Mouse (Mus musculus) limb, embryonic 10.5 days (tissue): ENCODE data around the gene Ssr1. TPM values are rescaled to one million over a fixed set of nuclear protein-coding genes. Genes with fewer than 3 reads are reported as not detected.

Experiments
- DNase-seq: peaks from one replicate; pipeline ENCODE4 v3.0.0-alpha.2; 2017; ENCODE audit warnings: low spot score
- H3K27ac ChIP-seq: fragments of 300-500 bp; sonication (generic); 2 replicates; pipeline ENCODE4 v1.5.1; 2016; ENCODE audit warnings: mild to moderate bottlenecking
- H3K27me3 ChIP-seq: fragments of 300-500 bp; sonication (generic); 2 replicates; pipeline ENCODE4 v1.6.1; 2016; ENCODE audit warnings: low read depth, mild to moderate bottlenecking; ENCODE audit not compliant: poor library complexity, severe bottlenecking
- H3K36me3 ChIP-seq: fragments of 300-500 bp; sonication (generic); 2 replicates; pipeline ENCODE4 v1.6.1; 2016; ENCODE audit warnings: mild to moderate bottlenecking, moderate library complexity
- H3K4me1 ChIP-seq: fragments of 300-500 bp; sonication (generic); 2 replicates; pipeline ENCODE4 v1.6.1; 2016
- H3K4me3 ChIP-seq: fragments of 300-500 bp; sonication (generic); 2 replicates; pipeline ENCODE4 v1.5.1; 2016; ENCODE audit warnings: mild to moderate bottlenecking, moderate library complexity
- H3K9me3 ChIP-seq: fragments of 300-500 bp; sonication (generic); replicated peaks from 2 replicates; pipeline ENCODE4 v1.6.1; 2016; ENCODE audit warnings: mild to moderate bottlenecking
- WGBS: fragments of 180-500 bp; shearing (Covaris S2); methylation state at CpG from one replicate; pipeline ENCODE4 v1.1.7; 2016; 5-methylcytosine and 5-hydroxymethylcytosine counted together
- polyA plus RNA-seq: library from polyadenylated mRNA; unstranded; fragments of >200 nt; fragmentation: Nextera tagmentation; extraction: Ambion mirVana; gene quantifications from 2 replicates; pipeline ENCODE4 v1.2.1, GENCODE M21; 2016

Ssr1 gene
- polyA plus RNA-seq: 103 and 114 TPM in 2 replicates

- Histone ChIP-seq H3K27me3 (no peaks in the 10 kb centered on the region), H3K4me3 (peak within 1 kb of the TSS; percentile 94), H3K4me1 (peaks cover 15% of the 10 kb centered on the region), H3K9me3 (no peaks in the 10 kb centered on the region), H3K36me3 (peaks cover 30% of the 10 kb centered on the region), H3K27ac (peak within 1 kb of the TSS; percentile 98)
- under 1% methylated on average over 82 of the region's 89 CpGs for WGBS
- DNase-seq: peak; percentile 98
Measured at GRCm38 (mm10) chr13:37993704-37994404, at the start of gene Ssr1. TSS of gene Ssr1 (minus strand) at chr13:37994217.

GRCm38 (mm10) chr13:38037811-38038210 lies 43.8 kb upstream of the Ssr1 start:
- DNase-seq: no peak
- Histone ChIP-seq H3K9me3 (no peaks in the 10 kb centered on the region), H3K4me1 (peaks cover 18% of the 10 kb centered on the region), H3K36me3 (peaks cover 37% of the 10 kb centered on the region), H3K27ac (peak overlapping the region; percentile 85), H3K27me3 (no peaks in the 10 kb centered on the region), H3K4me3 (peak overlapping the region; percentile 94)
- WGBS: 52% methylated on average over 12 of the region's 12 CpGs

GRCm38 (mm10) chr13:38037044-38037687 lies 43.1 kb upstream of the Ssr1 start, which contains the start of gene Cage1:
TSS of gene Cage1 (minus strand) at chr13:38037069.
- peaks cover 18% of the 10 kb centered on the region for H3K4me1 ChIP-seq
- DNase-seq: peak; percentile 99
- H3K27ac ChIP-seq: peak within 1 kb of the TSS; percentile 85
- H3K9me3 ChIP-seq: no peaks in the 10 kb centered on the region
- H3K4me3 ChIP-seq: peak within 1 kb of the TSS; percentile 94
- peaks cover 31% of the 10 kb centered on the region for H3K36me3 ChIP-seq
- WGBS: under 1% methylated on average over 47 of the region's 47 CpGs
- no peaks in the 10 kb centered on the region for H3K27me3 ChIP-seq

GRCm38 (mm10) chr13:38036343-38037043 lies 42.5 kb upstream of the Ssr1 start, which contains the start of gene Riok1:
TSS of gene Riok1 (plus strand) at chr13:38036995.
- H3K27me3 ChIP-seq: no peaks in the 10 kb centered on the region
- WGBS: 12% methylated on average over 37 of the region's 37 CpGs
- peak; percentile 31 for DNase-seq
- peaks cover 24% of the 10 kb centered on the region for H3K36me3 ChIP-seq
- H3K9me3 ChIP-seq: no peaks in the 10 kb centered on the region
- H3K4me3 ChIP-seq: peak within 1 kb of the TSS; percentile 94
- H3K4me1 ChIP-seq: peaks cover 18% of the 10 kb centered on the region
- peak within 1 kb of the TSS; percentile 85 for H3K27ac ChIP-seq

- Histone ChIP-seq H3K36me3 (no peaks in the 10 kb centered on the region), H3K4me3 (no peak overlapping the region), H3K4me1 (no peaks in the 10 kb centered on the region), H3K27me3 (no peaks in the 10 kb centered on the region), H3K9me3 (no peaks in the 10 kb centered on the region), H3K27ac (no peak overlapping the region)
- no peak for DNase-seq
- 88% methylated on average over 4 of the region's 4 CpGs for WGBS
Measured at GRCm38 (mm10) chr13:38028407-38028806, 34.4 kb upstream of the Ssr1 start.

- no peak overlapping the region for H3K4me3 ChIP-seq
- H3K4me1 ChIP-seq: no peaks in the 10 kb centered on the region
- no peak for DNase-seq
- H3K27me3 ChIP-seq: no peaks in the 10 kb centered on the region
- no peak overlapping the region for H3K27ac ChIP-seq
- WGBS: 66% methylated on average over 6 of the region's 6 CpGs
- H3K9me3 ChIP-seq: no peaks in the 10 kb centered on the region
- H3K36me3 ChIP-seq: no peaks in the 10 kb centered on the region
Measured at GRCm38 (mm10) chr13:38027618-38028248, 33.7 kb upstream of the Ssr1 start.

GRCm38 (mm10) chr13:38025874-38026273 lies 31.9 kb upstream of the Ssr1 start:
- Histone ChIP-seq H3K4me1 (no peaks in the 10 kb centered on the region), H3K36me3 (no peaks in the 10 kb centered on the region), H3K4me3 (no peak overlapping the region), H3K27me3 (peaks cover 4% of the 10 kb centered on the region; the same call in 1 of the 2 replicates), H3K9me3 (no peaks in the 10 kb centered on the region), H3K27ac (no peak overlapping the region)
- no peak for DNase-seq
- WGBS: 45% methylated on average over 4 of the region's 4 CpGs

- no peaks in the 10 kb centered on the region for H3K4me1 ChIP-seq
- no peaks in the 10 kb centered on the region for H3K9me3 ChIP-seq
- WGBS: 82% methylated on average over 3 of the region's 3 CpGs
- H3K4me3 ChIP-seq: no peak overlapping the region
- no peak overlapping the region for H3K27ac ChIP-seq
- H3K27me3 ChIP-seq: peaks cover 4% of the 10 kb centered on the region; the same call in 1 of the 2 replicates
- DNase-seq: no peak
- no peaks in the 10 kb centered on the region for H3K36me3 ChIP-seq
Measured at GRCm38 (mm10) chr13:38018791-38019190, 24.8 kb upstream of the Ssr1 start.

- H3K36me3 ChIP-seq: no peaks in the 10 kb centered on the region
- WGBS: 88% methylated on average over 4 of the region's 4 CpGs
Measured at GRCm38 (mm10) chr13:38015591-38015990, 21.6 kb upstream of the Ssr1 start.

GRCm38 (mm10) chr13:38012436-38012835 lies 18.4 kb upstream of the Ssr1 start:
- DNase-seq: no peak
- Histone ChIP-seq H3K4me1 (no peaks in the 10 kb centered on the region), H3K27me3 (no peaks in the 10 kb centered on the region), H3K9me3 (no peaks in the 10 kb centered on the region), H3K36me3 (no peaks in the 10 kb centered on the region), H3K4me3 (no peak overlapping the region), H3K27ac (no peak overlapping the region)
- WGBS: 93% methylated on average over 5 of the region's 5 CpGs

More at GRCm38 (mm10) chr13:38015591-38015990, 21.6 kb upstream of the Ssr1 start:
- Histone ChIP-seq H3K4me1 (no peaks in the 10 kb centered on the region), H3K9me3 (no peaks in the 10 kb centered on the region), H3K4me3 (no peak overlapping the region), H3K27ac (no peak overlapping the region), H3K27me3 (no peaks in the 10 kb centered on the region)
- no peak for DNase-seq

GRCm38 (mm10) chr13:38010444-38010910 lies 16.5 kb upstream of the Ssr1 start:
- Histone ChIP-seq H3K4me1 (no peaks in the 10 kb centered on the region), H3K27ac (no peak overlapping the region), H3K4me3 (no peak overlapping the region), H3K36me3 (no peaks in the 10 kb centered on the region), H3K9me3 (no peaks in the 10 kb centered on the region), H3K27me3 (no peaks in the 10 kb centered on the region)
- DNase-seq: no peak
- 87% methylated on average over 5 of the region's 5 CpGs for WGBS

GRCm38 (mm10) chr13:38009721-38010408 lies 15.8 kb upstream of the Ssr1 start:
- H3K4me3 ChIP-seq: no peak overlapping the region
- H3K27ac ChIP-seq: no peak overlapping the region
- no peaks in the 10 kb centered on the region for H3K4me1 ChIP-seq
- H3K36me3 ChIP-seq: no peaks in the 10 kb centered on the region
- DNase-seq: no peak
- WGBS: 87% methylated on average over 5 of the region's 5 CpGs
- H3K27me3 ChIP-seq: no peaks in the 10 kb centered on the region
- H3K9me3 ChIP-seq: no peaks in the 10 kb centered on the region
